Mouse (Mus musculus) spleen, embryonic (tissue): ENCODE results near the gene Flvcr1.

Experiments
- CTCF ChIA-PET: fragments of 350-600 bp; sonication (Branson Sonifier 250); formaldehyde crosslinking; loops from one replicate; lab custom pipeline; 2022; lab: Charles Lee

Gene Flvcr1

GRCm38 (mm10) chr1:190989437-190990082, 36.4 kb downstream of the Flvcr1 start:
- CTCF ChIA-PET = interaction anchor here (0.7 kb wide), 1 partner anchor 46 kb away, joined by 3 read pairs; no protein-coding TSS in a partner anchor

GRCm38 (mm10) chr1:190981412-190981811, 44.5 kb downstream of the Flvcr1 start:
- CTCF ChIA-PET = no interaction called here

GRCm38 (mm10) chr1:190980470-190980869, 45.5 kb downstream of the Flvcr1 start:
- CTCF ChIA-PET = no interaction called here

- CTCF ChIA-PET = interaction anchor here (0.6 to 0.7 kb wide), 2 partner anchors 10 to 776 kb away, joined by 3 read pairs; no protein-coding TSS in a partner anchor
Measured at GRCm38 (mm10) chr1:190979100-190979563, 46.8 kb downstream of the Flvcr1 start, which contains the start of gene Vash2. Gene Vash2, minus strand, starts transcription at chr1:190979296.

- CTCF ChIA-PET = interaction anchor here (0.6 kb wide), 1 partner anchor 10 kb away, joined by 3 read pairs; no protein-coding TSS in a partner anchor
Measured at GRCm38 (mm10) chr1:190978511-190979073, 47.4 kb downstream of the Flvcr1 start.

GRCm38 (mm10) chr1:190978001-190978400, 48.0 kb downstream of the Flvcr1 start:
- CTCF ChIA-PET = no interaction called here

- CTCF ChIA-PET = no interaction called here
Measured at GRCm38 (mm10) chr1:190976887-190977573, 48.9 kb downstream of the Flvcr1 start.

GRCm38 (mm10) chr1:190974833-190975232, 51.1 kb downstream of the Flvcr1 start:
- CTCF ChIA-PET = no interaction called here

- CTCF ChIA-PET = no interaction called here
Measured at GRCm38 (mm10) chr1:190974191-190974590, 51.8 kb downstream of the Flvcr1 start.

GRCm38 (mm10) chr1:190972612-190973192, 53.3 kb downstream of the Flvcr1 start:
- CTCF ChIA-PET = no interaction called here

GRCm38 (mm10) chr1:190971708-190972610, 54.0 kb downstream of the Flvcr1 start:
- CTCF ChIA-PET = no interaction called here

GRCm38 (mm10) chr1:190968010-190968409, 57.9 kb downstream of the Flvcr1 start:
- CTCF ChIA-PET = no interaction called here

GRCm38 (mm10) chr1:190964992-190965780, 60.8 kb downstream of the Flvcr1 start:
- CTCF ChIA-PET = no interaction called here

- CTCF ChIA-PET = no interaction called here
Measured at GRCm38 (mm10) chr1:190962760-190963159, 63.2 kb downstream of the Flvcr1 start.

GRCm38 (mm10) chr1:190958821-190959220, 67.1 kb downstream of the Flvcr1 start:
- CTCF ChIA-PET = no interaction called here
